Mouse (Mus musculus) kidney, postnatal 0 days (tissue): ENCODE measurements at regions not wholly inside any gene's neighbourhood (a gene's known extent, or its start where the extent isn't known, plus 50 kb on each side); places are given as distances from the start of the nearest gene placed in this dataset.

Experiments used
- ATAC-seq: fragments of 200-750 bp; cut with Nextera tagmentation; replicated peaks from 2 replicates; pipeline ENCODE4 v1.8.0; 2017; ENCODE audit warnings: low read depth, moderate number of reproducible peaks, moderate TSS enrichment, moderate library complexity; ENCODE audit not compliant: low FRiP score
- DNase-seq: peaks from one replicate; pipeline ENCODE4 v3.0.0-alpha.2; 2016; ENCODE audit warnings: low spot score
- H3K27ac ChIP-seq: fragments of 300-500 bp; sonication (generic); 2 replicates; pipeline ENCODE4 v1.5.1; 2014; ENCODE audit warnings: mild to moderate bottlenecking
- H3K27me3 ChIP-seq: fragments of 300-500 bp; sonication (generic); 2 replicates; pipeline ENCODE4 v1.6.1; 2014; ENCODE audit warnings: low read length, mixed read lengths; ENCODE audit not compliant: insufficient read depth
- H3K36me3 ChIP-seq: fragments of 300-500 bp; sonication (generic); 2 replicates; pipeline ENCODE4 v1.6.1; 2014; ENCODE audit warnings: low read length, mixed read lengths; ENCODE audit not compliant: insufficient read depth
- H3K4me1 ChIP-seq: fragments of 300-500 bp; sonication (generic); replicated peaks from 2 replicates; pipeline ENCODE4 v1.6.1; 2014; ENCODE audit warnings: antibody characterized with exemption, low read length, mixed read lengths; ENCODE audit not compliant: insufficient read depth
- H3K4me2 ChIP-seq: fragments of 300-500 bp; sonication (generic); 2 replicates; pipeline ENCODE4 v1.6.1; 2014; ENCODE audit warnings: mild to moderate bottlenecking, low read length, moderate library complexity, mixed read lengths
- H3K4me3 ChIP-seq: fragments of 300-500 bp; sonication (generic); replicated peaks from 2 replicates; pipeline ENCODE4 v1.5.1; 2014; ENCODE audit warnings: low read depth, low read length
- H3K9ac ChIP-seq: fragments of 300-500 bp; sonication (generic); 2 replicates; pipeline ENCODE4 v1.6.1; 2014; ENCODE audit warnings: low read depth, low read length
- H3K9me3 ChIP-seq: fragments of 300-500 bp; sonication (generic); replicated peaks from 2 replicates; pipeline ENCODE4 v1.6.1; 2016; ENCODE audit warnings: low read length, inconsistent platforms, mixed read lengths
- CTCF ChIP-seq: IDR thresholded peaks from 2 replicates; pipeline ENCODE4 v1.5.1; 2016; ENCODE audit warnings: antibody characterized with exemption, low read depth, mild to moderate bottlenecking, moderate library complexity
- WGBS: fragments of 180-500 bp; shearing (Covaris S2); extraction: QIAGEN DNeasy Blood & Tissue Kit; methylation state at CpG from one replicate; pipeline ENCODE4 v1.1.7; 2014; 5-methylcytosine and 5-hydroxymethylcytosine counted together

GRCm38 (mm10) chr2:79158450-79159055 lies 96.7 kb upstream of the Itga4 start:
- Histone ChIP-seq H3K4me3 (no peak overlapping the region), H3K36me3 (no peaks in the 10 kb centered on the region), H3K4me1 (no peaks in the 10 kb centered on the region), H3K9ac (no peak overlapping the region), H3K27me3 (no peaks in the 10 kb centered on the region), H3K4me2 (no peak overlapping the region), H3K27ac (no peak overlapping the region), H3K9me3 (no peaks in the 10 kb centered on the region)
- no peak for TF ChIP-seq CTCF
- DNase-seq (no peak), ATAC-seq (no peak)
- WGBS = 68% methylated on average over 3 of the region's 3 CpGs

GRCm38 (mm10) chr2:79159336-79159735 lies 95.9 kb upstream of the Itga4 start:
- no peak overlapping the region for H3K9ac ChIP-seq
- H3K27me3 ChIP-seq = no peaks in the 10 kb centered on the region
- ATAC-seq = no peak
- H3K27ac ChIP-seq = no peak overlapping the region
- H3K9me3 ChIP-seq = no peaks in the 10 kb centered on the region
- 80% methylated on average over 5 of the region's 5 CpGs for WGBS
- DNase-seq = no peak
- no peaks in the 10 kb centered on the region for H3K36me3 ChIP-seq
- H3K4me1 ChIP-seq = no peaks in the 10 kb centered on the region
- H3K4me2 ChIP-seq = no peak overlapping the region
- H3K4me3 ChIP-seq = no peak overlapping the region
- no peak for TF ChIP-seq CTCF

GRCm38 (mm10) chr2:79172967-79173919 lies 82.0 kb upstream of the Itga4 start:
- no peak overlapping the region for H3K9ac ChIP-seq
- H3K36me3 ChIP-seq = no peaks in the 10 kb centered on the region
- H3K9me3 ChIP-seq = no peaks in the 10 kb centered on the region
- DNase-seq = no peak
- no peaks in the 10 kb centered on the region for H3K27me3 ChIP-seq
- 49% methylated on average over 7 of the region's 7 CpGs for WGBS
- no peak for TF ChIP-seq CTCF
- H3K27ac ChIP-seq = no peak overlapping the region
- H3K4me2 ChIP-seq = no peak overlapping the region
- H3K4me3 ChIP-seq = no peak overlapping the region
- ATAC-seq = no peak
- H3K4me1 ChIP-seq = no peaks in the 10 kb centered on the region; the same call in 1 of the 2 replicates

GRCm38 (mm10) chr2:79174282-79174681 lies 80.9 kb upstream of the Itga4 start:
- no peak overlapping the region for H3K9ac ChIP-seq
- H3K9me3 ChIP-seq = no peaks in the 10 kb centered on the region
- H3K36me3 ChIP-seq = no peaks in the 10 kb centered on the region
- H3K4me3 ChIP-seq = no peak overlapping the region
- H3K27ac ChIP-seq = no peak overlapping the region
- no peaks in the 10 kb centered on the region; the same call in 1 of the 2 replicates for H3K4me1 ChIP-seq
- DNase-seq = no peak
- no peak overlapping the region for H3K4me2 ChIP-seq
- 86% methylated on average over 4 of the region's 4 CpGs for WGBS
- no peak for TF ChIP-seq CTCF
- no peak for ATAC-seq
- H3K27me3 ChIP-seq = no peaks in the 10 kb centered on the region

GRCm38 (mm10) chr2:79180782-79181181 lies 74.4 kb upstream of the Itga4 start:
- H3K9me3 ChIP-seq = no peaks in the 10 kb centered on the region
- WGBS = 58% methylated on average over 7 of the region's 7 CpGs
- H3K27ac ChIP-seq = no peak overlapping the region
- no peak for TF ChIP-seq CTCF
- no peaks in the 10 kb centered on the region for H3K27me3 ChIP-seq
- no peak for ATAC-seq
- no peak overlapping the region for H3K9ac ChIP-seq
- H3K4me3 ChIP-seq = no peak overlapping the region
- H3K36me3 ChIP-seq = no peaks in the 10 kb centered on the region
- H3K4me2 ChIP-seq = no peak overlapping the region
- DNase-seq = no peak
- H3K4me1 ChIP-seq = no peaks in the 10 kb centered on the region

- 69% methylated on average over 7 of the region's 7 CpGs for WGBS
Measured at GRCm38 (mm10) chr2:79183034-79183630, 72.1 kb upstream of the Itga4 start.

More at GRCm38 (mm10) chr2:79183034-79183630, 72.1 kb upstream of the Itga4 start:
- no peaks in the 10 kb centered on the region for H3K4me1 ChIP-seq
- H3K27ac ChIP-seq = no peak overlapping the region
- H3K36me3 ChIP-seq = no peaks in the 10 kb centered on the region
- H3K27me3 ChIP-seq = no peaks in the 10 kb centered on the region
- no peak overlapping the region for H3K4me3 ChIP-seq
- TF ChIP-seq CTCF = no peak
- DNase-seq (no peak), ATAC-seq (no peak)
- H3K9me3 ChIP-seq = no peaks in the 10 kb centered on the region
- H3K4me2 ChIP-seq = no peak overlapping the region
- no peak overlapping the region for H3K9ac ChIP-seq
